Mouse (Mus musculus) heart, postnatal 36 days (tissue): Measurements from ENCODE around the gene Cisd3. TPM values are rescaled to one million over a fixed set of nuclear protein-coding genes. Genes with fewer than 3 reads are reported as not detected.

Experiments used
- DNase-seq, 2 experiments: peaks; one replicate each; pipeline ENCODE4 v3.0.0; 2021 to 2022
- intact Hi-C: fragments of 180-260 bp; cut with DNase I; formaldehyde crosslinking; loops from one replicate; pipeline ENCODE4 v1.15.1; 2025
- total RNA-seq, 2 experiments: library from RNA; stranded (reverse); gene quantifications; 2 replicates each; pipeline ENCODE4 v1.2.3; 2021

Gene Cisd3
- total RNA-seq, 2 experiments from 2014 or later: 146 TPM

GRCm38 (mm10) chr11:97662207-97662892 lies 23.3 kb upstream of the Cisd3 start:
- peak; percentile 50 to 60 for DNase-seq
- intact Hi-C loops: no loop called here

- peak; percentile 79 to 80 for DNase-seq
- intact Hi-C loops: no loop called here
Measured at GRCm38 (mm10) chr11:97662893-97663527, 22.6 kb upstream of the Cisd3 start, which contains the start of gene Mllt6. TSS of gene Mllt6 (plus strand) at chr11:97663414.

- intact Hi-C loops: loop anchor here (1.0 kb wide), 1 partner anchor 22 kb away; the partner anchor contains the start of gene Cisd3
- DNase-seq: peak; percentile 73 to 77
Measured at GRCm38 (mm10) chr11:97663528-97664338, 21.9 kb upstream of the Cisd3 start.

- DNase-seq: no peak
- intact Hi-C loops: loop anchor here (1.0 kb wide), 1 partner anchor 21 kb away; the partner anchor contains the start of gene Cisd3
Measured at GRCm38 (mm10) chr11:97664339-97664665, 21.3 kb upstream of the Cisd3 start.

- no peak for DNase-seq
- intact Hi-C loops: loop anchor here (1.0 kb wide), 1 partner anchor 20 kb away; the partner anchor contains the start of gene Cisd3
Measured at GRCm38 (mm10) chr11:97664771-97665240, 20.8 kb upstream of the Cisd3 start.

- DNase-seq: no peak
- intact Hi-C loops: no loop called here
Measured at GRCm38 (mm10) chr11:97665431-97665830, 20.2 kb upstream of the Cisd3 start.

GRCm38 (mm10) chr11:97666221-97666620 lies 19.4 kb upstream of the Cisd3 start:
- intact Hi-C loops: no loop called here
- DNase-seq: no peak

- intact Hi-C loops: no loop called here
- DNase-seq: no peak
Measured at GRCm38 (mm10) chr11:97666794-97667193, 18.8 kb upstream of the Cisd3 start.

GRCm38 (mm10) chr11:97668160-97668559 lies 17.5 kb upstream of the Cisd3 start:
- intact Hi-C loops: no loop called here
- no peak for DNase-seq

- no peak for DNase-seq
- intact Hi-C loops: no loop called here
Measured at GRCm38 (mm10) chr11:97669268-97669667, 16.4 kb upstream of the Cisd3 start.

GRCm38 (mm10) chr11:97669829-97670228 lies 15.8 kb upstream of the Cisd3 start:
- intact Hi-C loops: no loop called here
- peak; percentile 59 to 67 for DNase-seq

- DNase-seq: no peak
- intact Hi-C loops: no loop called here
Measured at GRCm38 (mm10) chr11:97670234-97671176, 15.1 kb upstream of the Cisd3 start.

- intact Hi-C loops: no loop called here
Measured at GRCm38 (mm10) chr11:97671177-97671527, 14.5 kb upstream of the Cisd3 start.

GRCm38 (mm10) chr11:97673148-97673547 lies 12.5 kb upstream of the Cisd3 start:
- DNase-seq: no peak
- intact Hi-C loops: no loop called here

More at GRCm38 (mm10) chr11:97671177-97671527, 14.5 kb upstream of the Cisd3 start:
- DNase-seq: no peak

GRCm38 (mm10) chr11:97676050-97676754 lies 9.4 kb upstream of the Cisd3 start:
- no peak for DNase-seq
- intact Hi-C loops: no loop called here

- intact Hi-C loops: no loop called here
- DNase-seq: no peak
Measured at GRCm38 (mm10) chr11:97677381-97677780, 8.2 kb upstream of the Cisd3 start.

GRCm38 (mm10) chr11:97677842-97678241 lies 7.8 kb upstream of the Cisd3 start:
- intact Hi-C loops: no loop called here
- no peak for DNase-seq

- intact Hi-C loops: no loop called here
- no peak for DNase-seq
Measured at GRCm38 (mm10) chr11:97678301-97678700, 7.3 kb upstream of the Cisd3 start.

GRCm38 (mm10) chr11:97680430-97680829 lies 5.2 kb upstream of the Cisd3 start:
- intact Hi-C loops: no loop called here
- no peak for DNase-seq
